Mouse (Mus musculus): ENCODE results near the gene Zmynd8. TPM values are rescaled to one million over a fixed set of nuclear protein-coding genes. Genes with fewer than 3 reads are reported as not detected.
"Not testable (repeated sequence)": the region's sequence is repeated elsewhere in the genome, so short reads cannot be mapped to it uniquely, and the experiment has no call there.

The Zmynd8 gene
- polyA plus RNA-seq, 1 experiment from 2014 or later: 72.1 TPM

- WGBS: 93% methylated on average over 3 of the region's 3 CpGs
- not testable (repeated sequence) for ATAC-seq (ENCODE audit: low FRiP score)
Observed at GRCm38 (mm10) chr2:165800174-165800573, 98.6 kb downstream of the Zmynd8 start.

GRCm38 (mm10) chr2:165797876-165798275 is 100.9 kb downstream of the Zmynd8 start:
- no peaks in the 10 kb centered on the region for H3K27me3 ChIP-seq
- H3K9ac ChIP-seq: no peak overlapping the region
- no peak overlapping the region for H3K27ac ChIP-seq
- no peaks in the 10 kb centered on the region for H3K9me3 ChIP-seq (replicated peaks)
- no peak overlapping the region for H3K4me2 ChIP-seq (replicated peaks)
- H3K4me1 ChIP-seq: no peaks in the 10 kb centered on the region
- no peak overlapping the region for H3K4me3 ChIP-seq
- no peak for ATAC-seq (ENCODE audit: low FRiP score)
- WGBS: 71% methylated on average over 8 of the region's 8 CpGs
- H3K36me3 ChIP-seq: peaks cover 77% of the 10 kb centered on the region

More at GRCm38 (mm10) chr2:165800174-165800573, 98.6 kb downstream of the Zmynd8 start:
- not testable (repeated sequence) for H3K27ac ChIP-seq; H3K4me2 ChIP-seq (replicated peaks); H3K27me3 ChIP-seq; H3K4me3 ChIP-seq; H3K9me3 ChIP-seq (replicated peaks); H3K9ac ChIP-seq; H3K4me1 ChIP-seq
- peaks cover 76% of the 10 kb centered on the region for H3K36me3 ChIP-seq

GRCm38 (mm10) chr2:165793283-165793638 is 105.6 kb downstream of the Zmynd8 start:
- Histone ChIP-seq H3K4me2 (replicated peaks) (no peak overlapping the region), H3K27ac (no peak overlapping the region), H3K27me3 (no peaks in the 10 kb centered on the region), H3K4me1 (peaks cover 14% of the 10 kb centered on the region), H3K36me3 (peaks cover 88% of the 10 kb centered on the region), H3K9ac (no peak overlapping the region), H3K4me3 (no peak overlapping the region), H3K9me3 (replicated peaks) (no peaks in the 10 kb centered on the region)
- ATAC-seq (ENCODE audit: low FRiP score): no peak
- 83% methylated on average over 3 of the region's 3 CpGs for WGBS

GRCm38 (mm10) chr2:165792431-165793282 is 106.2 kb downstream of the Zmynd8 start:
- H3K4me2 ChIP-seq (replicated peaks): no peak overlapping the region
- WGBS: 85% methylated on average over 25 of the region's 25 CpGs
- peaks cover 85% of the 10 kb centered on the region for H3K36me3 ChIP-seq
- no peak for ATAC-seq (ENCODE audit: low FRiP score)
- no peak overlapping the region for H3K27ac ChIP-seq
- H3K27me3 ChIP-seq: no peaks in the 10 kb centered on the region
- H3K4me1 ChIP-seq: peaks cover 19% of the 10 kb centered on the region
- no peak overlapping the region for H3K9ac ChIP-seq
- H3K9me3 ChIP-seq (replicated peaks): no peaks in the 10 kb centered on the region
- no peak overlapping the region for H3K4me3 ChIP-seq

- Histone ChIP-seq H3K4me1 (peaks cover 22% of the 10 kb centered on the region), H3K9me3 (replicated peaks) (no peaks in the 10 kb centered on the region), H3K27ac (peak overlapping the region; percentile 68; the same call in 1 of the 2 replicates), H3K4me2 (replicated peaks) (no peak overlapping the region), H3K36me3 (peaks cover 86% of the 10 kb centered on the region), H3K27me3 (no peaks in the 10 kb centered on the region), H3K4me3 (no peak overlapping the region), H3K9ac (no peak overlapping the region)
- WGBS: 66% methylated on average over 9 of the region's 9 CpGs
- no peak for ATAC-seq (ENCODE audit: low FRiP score)
Observed at GRCm38 (mm10) chr2:165791657-165792056, 107.2 kb downstream of the Zmynd8 start.

GRCm38 (mm10) chr2:165791026-165791425 is 107.8 kb downstream of the Zmynd8 start:
- peak; percentile 75 for ATAC-seq (ENCODE audit: low FRiP score)
- Histone ChIP-seq H3K4me1 (peaks cover 22% of the 10 kb centered on the region), H3K27me3 (no peaks in the 10 kb centered on the region), H3K36me3 (peaks cover 81% of the 10 kb centered on the region), H3K4me3 (no peak overlapping the region), H3K4me2 (replicated peaks) (no peak overlapping the region), H3K9ac (no peak overlapping the region), H3K9me3 (replicated peaks) (no peaks in the 10 kb centered on the region), H3K27ac (peak overlapping the region; percentile 68)
- 52% methylated on average over 7 of the region's 7 CpGs for WGBS

GRCm38 (mm10) chr2:165789667-165790066 is 109.1 kb downstream of the Zmynd8 start:
- no peak overlapping the region for H3K27ac ChIP-seq
- 81% methylated on average over 3 of the region's 3 CpGs for WGBS
- no peak overlapping the region for H3K4me2 ChIP-seq (replicated peaks)
- no peak overlapping the region for H3K4me3 ChIP-seq
- no peaks in the 10 kb centered on the region for H3K9me3 ChIP-seq (replicated peaks)
- peaks cover 84% of the 10 kb centered on the region for H3K36me3 ChIP-seq
- H3K4me1 ChIP-seq: peaks cover 22% of the 10 kb centered on the region
- ATAC-seq (ENCODE audit: low FRiP score): no peak
- no peak overlapping the region for H3K9ac ChIP-seq
- H3K27me3 ChIP-seq: no peaks in the 10 kb centered on the region

- no peak for ATAC-seq (ENCODE audit: low FRiP score)
- WGBS: 95% methylated on average over 9 of the region's 9 CpGs
- Histone ChIP-seq H3K36me3 (peaks cover 82% of the 10 kb centered on the region), H3K4me2 (replicated peaks) (no peak overlapping the region), H3K4me3 (no peak overlapping the region), H3K4me1 (peaks cover 22% of the 10 kb centered on the region), H3K9ac (no peak overlapping the region), H3K27me3 (no peaks in the 10 kb centered on the region), H3K27ac (no peak overlapping the region), H3K9me3 (replicated peaks) (no peaks in the 10 kb centered on the region)
Observed at GRCm38 (mm10) chr2:165788796-165789195, 110.0 kb downstream of the Zmynd8 start.

- no peak overlapping the region for H3K4me2 ChIP-seq (replicated peaks)
- H3K9me3 ChIP-seq (replicated peaks): no peaks in the 10 kb centered on the region
- H3K27me3 ChIP-seq: no peaks in the 10 kb centered on the region
- no peak overlapping the region; the same call in 1 of the 2 replicates for H3K27ac ChIP-seq
- no peak overlapping the region for H3K9ac ChIP-seq
- H3K36me3 ChIP-seq: peaks cover 78% of the 10 kb centered on the region
- WGBS: 58% methylated on average over 11 of the region's 11 CpGs
- H3K4me1 ChIP-seq: peaks cover 22% of the 10 kb centered on the region
- no peak overlapping the region for H3K4me3 ChIP-seq
- ATAC-seq (ENCODE audit: low FRiP score): no peak; the same call in 1 of the 2 replicates
Observed at GRCm38 (mm10) chr2:165788005-165788404, 110.8 kb downstream of the Zmynd8 start.

- no peak for ATAC-seq (ENCODE audit: low FRiP score)
- 88% methylated on average over 1 of the region's 1 CpGs for WGBS
- Histone ChIP-seq H3K9me3 (replicated peaks) (no peaks in the 10 kb centered on the region), H3K9ac (no peak overlapping the region), H3K27me3 (no peaks in the 10 kb centered on the region), H3K36me3 (peaks cover 70% of the 10 kb centered on the region), H3K4me1 (peaks cover 25% of the 10 kb centered on the region), H3K4me2 (replicated peaks) (no peak overlapping the region), H3K27ac (no peak overlapping the region), H3K4me3 (no peak overlapping the region)
Observed at GRCm38 (mm10) chr2:165786467-165786866, 112.3 kb downstream of the Zmynd8 start.

GRCm38 (mm10) chr2:165785312-165786036 is 113.3 kb downstream of the Zmynd8 start:
- Histone ChIP-seq H3K27ac (no peak overlapping the region), H3K4me1 (peaks cover 16% of the 10 kb centered on the region), H3K4me2 (replicated peaks) (no peak overlapping the region), H3K27me3 (no peaks in the 10 kb centered on the region), H3K4me3 (no peak overlapping the region), H3K36me3 (peaks cover 67% of the 10 kb centered on the region), H3K9ac (no peak overlapping the region), H3K9me3 (replicated peaks) (no peaks in the 10 kb centered on the region)
- 89% methylated on average over 20 of the region's 20 CpGs for WGBS
- ATAC-seq (ENCODE audit: low FRiP score): no peak

GRCm38 (mm10) chr2:165782324-165782723 is 116.5 kb downstream of the Zmynd8 start:
- H3K4me3 ChIP-seq: no peak overlapping the region
- no peak overlapping the region for H3K9ac ChIP-seq
- 44% methylated on average over 5 of the region's 5 CpGs for WGBS
- peaks cover 41% of the 10 kb centered on the region for H3K36me3 ChIP-seq
- 0 out of 2 replicates have a peak, but pooled peaks have one; percentile 39 for ATAC-seq (ENCODE audit: low FRiP score)
- H3K4me1 ChIP-seq: peaks cover 10% of the 10 kb centered on the region
- H3K4me2 ChIP-seq (replicated peaks): no peak overlapping the region
- H3K9me3 ChIP-seq (replicated peaks): no peaks in the 10 kb centered on the region
- H3K27me3 ChIP-seq: no peaks in the 10 kb centered on the region
- peak overlapping the region; percentile 24; the same call in 1 of the 2 replicates for H3K27ac ChIP-seq
